Mouse (Mus musculus): Measurements from ENCODE around the gene Ccs.

Gene Ccs

DNA sequence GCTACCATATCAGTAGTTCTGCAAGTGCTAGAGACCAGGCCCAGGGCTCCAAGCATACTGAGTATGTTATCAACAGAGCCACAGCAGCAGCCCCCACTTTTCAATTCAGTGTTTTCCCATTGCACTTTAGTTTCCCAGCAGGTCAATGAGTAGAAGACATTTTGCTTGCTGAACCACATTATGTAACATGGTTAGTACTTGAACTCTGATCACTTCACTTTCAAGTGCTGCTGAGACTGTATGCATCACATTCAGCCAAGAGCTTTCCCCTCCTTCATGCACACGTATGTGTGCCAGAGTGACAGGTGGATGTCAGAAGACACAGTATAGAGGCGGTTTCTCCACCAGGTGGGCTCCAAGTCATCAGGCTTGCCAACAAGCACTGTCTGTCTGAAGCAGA is 56.2 kb downstream of the Ccs start:
- DNase-seq (ENCODE audit: inconsistent ontology term), result no peak

Data from Muller cell, postnatal 12 days (primary cell).